Mouse (Mus musculus): ENCODE data around the gene Prss29. TPM values are rescaled to one million over a fixed set of nuclear protein-coding genes. Genes with fewer than 3 reads are reported as not detected.

Gene Prss29
- polyA plus RNA-seq, 1 experiment, result not detected

GRCm38 (mm10) chr17:25288842-25289241 is 29.6 kb upstream of the Prss29 start:
- peaks cover 4% of the 10 kb centered on the region; the same call in 1 of the 2 replicates for H3K4me1 ChIP-seq
- H3K4me3 ChIP-seq (replicated peaks), result no peak overlapping the region
- H3K27me3 ChIP-seq (replicated peaks), result peaks cover 25% of the 10 kb centered on the region
- no peaks in the 10 kb centered on the region for H3K36me3 ChIP-seq (replicated peaks; ENCODE audit: low read length)
- H3K9me3 ChIP-seq, result no peaks in the 10 kb centered on the region
- no peak for TF ChIP-seq FLI1 (IDR thresholded peaks at IDR 0.05; ENCODE audit: low read length)
- no peak for TF ChIP-seq GATA1 (IDR thresholded peaks at IDR 0.05; ENCODE audit: borderline replicate concordance, low read length)

- Histone ChIP-seq H3K27me3 (replicated peaks) (peaks cover 36% of the 10 kb centered on the region), H3K9me3 (no peaks in the 10 kb centered on the region), H3K4me3 (replicated peaks) (no peak overlapping the region), H3K4me1 (no peaks in the 10 kb centered on the region; the same call in 1 of the 2 replicates), H3K36me3 (replicated peaks; ENCODE audit: low read length) (no peaks in the 10 kb centered on the region)
- TF ChIP-seq GATA1 (IDR thresholded peaks at IDR 0.05; ENCODE audit: borderline replicate concordance, low read length), result no peak
- TF ChIP-seq FLI1 (IDR thresholded peaks at IDR 0.05; ENCODE audit: low read length), result no peak
Observed at GRCm38 (mm10) chr17:25290411-25290810, 28.0 kb upstream of the Prss29 start.

GRCm38 (mm10) chr17:25293495-25293894 is 25.0 kb upstream of the Prss29 start:
- TF ChIP-seq GATA1 (IDR thresholded peaks at IDR 0.05; ENCODE audit: borderline replicate concordance, low read length) (no peak), FLI1 (IDR thresholded peaks at IDR 0.05; ENCODE audit: low read length) (no peak)
- H3K4me3 ChIP-seq (replicated peaks), result no peak overlapping the region
- H3K27me3 ChIP-seq (replicated peaks), result peaks cover 61% of the 10 kb centered on the region
- no peaks in the 10 kb centered on the region for H3K9me3 ChIP-seq
- H3K4me1 ChIP-seq, result peaks cover 7% of the 10 kb centered on the region
- H3K36me3 ChIP-seq (replicated peaks; ENCODE audit: low read length), result no peaks in the 10 kb centered on the region

GRCm38 (mm10) chr17:25294111-25294510 is 24.3 kb upstream of the Prss29 start:
- TF ChIP-seq GATA1 (IDR thresholded peaks at IDR 0.05; ENCODE audit: borderline replicate concordance, low read length) (no peak), FLI1 (IDR thresholded peaks at IDR 0.05; ENCODE audit: low read length) (no peak)
- Histone ChIP-seq H3K36me3 (replicated peaks; ENCODE audit: low read length) (no peaks in the 10 kb centered on the region), H3K4me1 (peaks cover 10% of the 10 kb centered on the region), H3K4me3 (replicated peaks) (no peak overlapping the region), H3K9me3 (no peaks in the 10 kb centered on the region), H3K27me3 (replicated peaks) (peaks cover 67% of the 10 kb centered on the region)

- Histone ChIP-seq H3K9me3 (no peaks in the 10 kb centered on the region), H3K27me3 (replicated peaks) (peaks cover 72% of the 10 kb centered on the region), H3K4me1 (peaks cover 15% of the 10 kb centered on the region), H3K36me3 (replicated peaks; ENCODE audit: low read length) (no peaks in the 10 kb centered on the region), H3K4me3 (replicated peaks) (no peak within 1 kb of the TSS)
- no peak for TF ChIP-seq FLI1 (IDR thresholded peaks at IDR 0.05; ENCODE audit: low read length)
- TF ChIP-seq GATA1 (IDR thresholded peaks at IDR 0.05; ENCODE audit: borderline replicate concordance, low read length), result no peak
Observed at GRCm38 (mm10) chr17:25298094-25298493, 20.4 kb upstream of the Prss29 start, which contains the start of gene Prss34. Gene Prss34, plus strand, starts transcription at chr17:25298394.

- Histone ChIP-seq H3K9me3 (no peaks in the 10 kb centered on the region), H3K36me3 (replicated peaks; ENCODE audit: low read length) (no peaks in the 10 kb centered on the region), H3K4me3 (replicated peaks) (no peak within 1 kb of the TSS), H3K27me3 (replicated peaks) (peaks cover 64% of the 10 kb centered on the region), H3K4me1 (no peaks in the 10 kb centered on the region)
- TF ChIP-seq GATA1 (IDR thresholded peaks at IDR 0.05; ENCODE audit: borderline replicate concordance, low read length) (no peak), FLI1 (IDR thresholded peaks at IDR 0.05; ENCODE audit: low read length) (no peak)
Observed at GRCm38 (mm10) chr17:25308346-25308745, 10.1 kb upstream of the Prss29 start, which contains the start of gene Prss28. Gene Prss28, plus strand, starts transcription at chr17:25308646.

- no peak for TF ChIP-seq FLI1 (IDR thresholded peaks at IDR 0.05; ENCODE audit: low read length)
- TF ChIP-seq GATA1 (IDR thresholded peaks at IDR 0.05; ENCODE audit: borderline replicate concordance, low read length), result no peak
- Histone ChIP-seq H3K27me3 (replicated peaks) (peaks cover 65% of the 10 kb centered on the region), H3K36me3 (replicated peaks; ENCODE audit: low read length) (no peaks in the 10 kb centered on the region), H3K4me3 (replicated peaks) (no peak overlapping the region), H3K9me3 (no peaks in the 10 kb centered on the region), H3K4me1 (no peaks in the 10 kb centered on the region)
Observed at GRCm38 (mm10) chr17:25320819-25321218, 2.4 kb downstream of the Prss29 start.

- Histone ChIP-seq H3K4me1 (no peaks in the 10 kb centered on the region), H3K36me3 (replicated peaks; ENCODE audit: low read length) (no peaks in the 10 kb centered on the region), H3K9me3 (no peaks in the 10 kb centered on the region), H3K27me3 (replicated peaks) (peaks cover 56% of the 10 kb centered on the region), H3K4me3 (replicated peaks) (no peak overlapping the region)
- TF ChIP-seq GATA1 (IDR thresholded peaks at IDR 0.05; ENCODE audit: borderline replicate concordance, low read length) (no peak), FLI1 (IDR thresholded peaks at IDR 0.05; ENCODE audit: low read length) (no peak)
Observed at GRCm38 (mm10) chr17:25322930-25323329, 4.5 kb downstream of the Prss29 start.

GRCm38 (mm10) chr17:25332321-25332720 is 13.9 kb downstream of the Prss29 start:
- Histone ChIP-seq H3K36me3 (replicated peaks; ENCODE audit: low read length) (no peaks in the 10 kb centered on the region), H3K4me3 (replicated peaks) (no peak overlapping the region), H3K27me3 (replicated peaks) (peaks cover 78% of the 10 kb centered on the region), H3K9me3 (peaks cover 3% of the 10 kb centered on the region; the same call in 1 of the 2 replicates), H3K4me1 (no peaks in the 10 kb centered on the region; the same call in 1 of the 2 replicates)
- TF ChIP-seq GATA1 (IDR thresholded peaks at IDR 0.05; ENCODE audit: borderline replicate concordance, low read length), result no peak
- TF ChIP-seq FLI1 (IDR thresholded peaks at IDR 0.05; ENCODE audit: low read length), result no peak

GRCm38 (mm10) chr17:25333943-25334342 is 15.5 kb downstream of the Prss29 start:
- no peaks in the 10 kb centered on the region for H3K36me3 ChIP-seq (replicated peaks; ENCODE audit: low read length)

More at GRCm38 (mm10) chr17:25333943-25334342, 15.5 kb downstream of the Prss29 start:
- TF ChIP-seq FLI1 (IDR thresholded peaks at IDR 0.05; ENCODE audit: low read length), result no peak
- no peak for TF ChIP-seq GATA1 (IDR thresholded peaks at IDR 0.05; ENCODE audit: borderline replicate concordance, low read length)
- H3K4me3 ChIP-seq (replicated peaks), result no peak overlapping the region
- H3K9me3 ChIP-seq, result peaks cover 20% of the 10 kb centered on the region
- H3K4me1 ChIP-seq, result no peaks in the 10 kb centered on the region; the same call in 1 of the 2 replicates
- peaks cover 78% of the 10 kb centered on the region for H3K27me3 ChIP-seq (replicated peaks)
